Mouse (Mus musculus) macrophage (primary cell): Measurements from ENCODE around the gene Ppp1r21. TPM values are rescaled to one million over a fixed set of nuclear protein-coding genes. Genes with fewer than 3 reads are reported as not detected.

Experiments
- H3K27ac ChIP-seq: fragments of 350-480 bp; formaldehyde crosslinking; 2 replicates; pipeline ENCODE4 v1.9.0; 2021
- H3K36me3 ChIP-seq: fragments of 350-480 bp; formaldehyde crosslinking; 2 replicates; pipeline ENCODE4 v1.9.0; 2021; ENCODE audit errors: inconsistent target
- H3K4me3 ChIP-seq: fragments of 350-480 bp; formaldehyde crosslinking; 2 replicates; pipeline ENCODE4 v1.9.0; 2021; ENCODE audit errors: inconsistent target
- H3K79me2 ChIP-seq: fragments of 350-480 bp; formaldehyde crosslinking; 2 replicates; pipeline ENCODE4 v1.9.0; 2021; ENCODE audit errors: inconsistent target
- WGBS: methylation state at CpG from one replicate; pipeline ENCODE4 v1.1.7; 2026; ENCODE audit warnings: inconsistent platforms; ENCODE audit not compliant: missing documents; 5-methylcytosine and 5-hydroxymethylcytosine counted together
- polyA plus RNA-seq: library from polyadenylated mRNA; stranded (reverse); fragments of 250-400 nt; gene quantifications from 3 replicates; pipeline ENCODE4 v1.2.4, GENCODE M21; 2018; ENCODE audit warnings: inconsistent platforms

Gene Ppp1r21
- polyA plus RNA-seq, 1 experiment from 2014 or later: 60.1 TPM

DNA sequence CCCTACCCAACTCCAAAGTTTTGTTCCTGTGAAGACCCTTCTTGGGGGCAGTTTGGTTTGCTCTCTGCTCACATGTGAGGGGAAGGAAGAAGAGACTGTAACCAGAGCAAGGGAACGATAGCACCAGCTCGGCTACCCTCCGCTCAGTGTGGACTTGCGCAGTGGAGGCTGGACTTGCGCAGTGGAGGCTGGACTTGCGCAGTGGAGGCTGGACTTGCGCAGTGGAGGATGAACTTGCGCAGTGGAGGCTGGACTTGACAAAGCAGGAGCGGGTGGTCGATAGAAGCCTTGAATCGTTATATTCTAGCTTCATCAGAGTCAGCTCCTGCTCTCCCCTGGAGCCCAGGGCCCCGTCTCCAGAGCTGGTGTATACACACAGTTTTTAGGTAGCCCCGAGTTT, 95.4 kb downstream of the Ppp1r21 start:
- H3K4me3 ChIP-seq: no peak overlapping the region
- 90% methylated on average over 13 of the region's 13 CpGs for WGBS
- no peaks in the 10 kb centered on the region for H3K79me2 ChIP-seq
- no peaks in the 10 kb centered on the region for H3K36me3 ChIP-seq
- no peak overlapping the region for H3K27ac ChIP-seq

DNA sequence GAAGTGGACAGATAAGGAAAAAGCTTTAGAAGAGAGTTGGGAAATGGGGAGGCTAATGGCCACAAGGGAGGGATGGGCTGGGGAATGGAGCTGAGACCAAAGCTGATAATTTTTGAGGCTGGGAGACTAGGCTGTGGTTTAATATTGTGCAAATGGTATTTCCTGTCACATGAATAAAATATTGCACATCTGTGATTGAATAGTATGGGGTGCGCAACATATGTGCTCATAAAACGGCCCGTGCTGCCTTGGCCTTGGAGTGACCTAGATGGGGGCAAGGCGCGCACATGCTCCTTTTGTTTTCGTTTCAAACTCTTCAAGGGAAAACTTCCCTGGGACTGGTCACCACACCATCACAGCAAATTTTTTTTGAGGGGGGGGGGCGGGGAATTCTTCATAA, 96.0 kb downstream of the Ppp1r21 start:
- Histone ChIP-seq H3K36me3 (no peaks in the 10 kb centered on the region), H3K79me2 (no peaks in the 10 kb centered on the region), H3K4me3 (no peak overlapping the region), H3K27ac (no peak overlapping the region)
- 68% methylated on average over 7 of the region's 7 CpGs for WGBS

DNA sequence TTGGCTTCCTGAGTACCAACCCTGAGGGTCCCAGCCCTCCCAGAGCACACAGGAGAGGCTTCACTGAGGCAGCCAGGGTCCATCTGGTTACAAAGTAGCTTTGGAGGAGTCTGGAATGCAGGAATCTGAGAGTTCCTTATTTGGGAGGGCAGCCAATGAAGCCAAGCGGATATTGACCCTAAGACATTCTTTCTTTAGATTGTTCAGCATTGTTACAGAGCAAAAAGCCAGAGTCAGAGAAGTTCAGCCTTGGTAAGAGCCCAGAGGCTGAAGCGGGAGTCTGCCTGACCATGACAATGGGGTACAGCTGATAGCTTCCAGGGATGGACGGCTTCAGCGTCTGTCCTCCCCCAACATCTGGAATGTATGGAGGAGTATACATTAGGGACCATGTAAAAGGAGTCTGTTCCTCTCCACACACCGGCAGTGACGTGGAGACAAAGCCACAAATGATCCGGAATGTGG, 96.5 kb downstream of the Ppp1r21 start:
- Histone ChIP-seq H3K27ac (no peak overlapping the region), H3K79me2 (no peaks in the 10 kb centered on the region), H3K36me3 (no peaks in the 10 kb centered on the region), H3K4me3 (no peak overlapping the region)
- 94% methylated on average over 7 of the region's 7 CpGs for WGBS

DNA sequence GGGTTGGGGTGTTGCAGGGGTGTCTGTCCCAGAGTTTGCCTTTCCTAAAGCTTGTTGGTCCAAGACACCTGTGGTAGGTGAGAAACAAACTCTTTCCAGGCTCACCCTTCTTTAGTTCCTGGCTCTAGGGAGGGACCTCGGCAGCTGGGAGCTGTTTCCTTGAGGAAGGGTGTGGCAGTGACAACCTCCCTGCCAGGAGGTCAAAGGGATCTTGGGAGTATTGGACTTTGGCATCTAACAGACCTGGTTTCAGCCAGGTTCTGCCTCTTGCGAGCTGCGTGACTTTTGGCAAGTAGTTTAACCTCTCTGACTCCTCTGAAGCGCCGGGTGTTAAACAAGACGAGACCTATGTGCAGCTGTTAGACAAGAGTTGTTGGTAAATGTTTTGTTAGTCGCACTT, 97.2 kb downstream of the Ppp1r21 start:
- H3K4me3 ChIP-seq: no peak overlapping the region
- no peaks in the 10 kb centered on the region for H3K36me3 ChIP-seq
- no peaks in the 10 kb centered on the region for H3K79me2 ChIP-seq
- WGBS: 85% methylated on average over 7 of the region's 7 CpGs
- no peak overlapping the region for H3K27ac ChIP-seq

- WGBS: 69% methylated on average over 7 of the region's 10 CpGs
- no peaks in the 10 kb centered on the region for H3K36me3 ChIP-seq
- H3K27ac ChIP-seq: no peak overlapping the region
- no peak overlapping the region for H3K4me3 ChIP-seq
- no peaks in the 10 kb centered on the region for H3K79me2 ChIP-seq
Measured at GRCm38 (mm10) chr17:88628676-88629380, 98.9 kb downstream of the Ppp1r21 start.

DNA sequence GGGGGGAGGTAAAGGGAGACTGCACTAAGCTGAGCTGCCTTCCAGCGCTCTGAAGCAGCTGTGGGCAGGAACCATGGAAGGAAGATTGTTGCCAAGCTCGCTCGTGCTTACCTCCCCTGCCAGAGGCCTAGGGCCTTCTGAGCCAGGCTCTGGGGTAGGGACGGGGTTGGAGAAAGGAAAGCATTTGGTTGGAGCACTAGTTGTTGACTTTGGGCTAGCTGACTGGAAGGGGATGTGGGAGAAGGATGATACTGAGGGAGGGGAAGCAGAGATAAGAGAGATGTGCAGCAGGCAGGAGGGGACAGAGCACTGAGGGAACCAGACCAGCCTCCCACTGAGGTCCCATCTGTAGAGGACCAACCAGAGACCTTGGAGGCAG, 99.5 kb downstream of the Ppp1r21 start:
- WGBS: 93% methylated on average over 4 of the region's 4 CpGs

DNA sequence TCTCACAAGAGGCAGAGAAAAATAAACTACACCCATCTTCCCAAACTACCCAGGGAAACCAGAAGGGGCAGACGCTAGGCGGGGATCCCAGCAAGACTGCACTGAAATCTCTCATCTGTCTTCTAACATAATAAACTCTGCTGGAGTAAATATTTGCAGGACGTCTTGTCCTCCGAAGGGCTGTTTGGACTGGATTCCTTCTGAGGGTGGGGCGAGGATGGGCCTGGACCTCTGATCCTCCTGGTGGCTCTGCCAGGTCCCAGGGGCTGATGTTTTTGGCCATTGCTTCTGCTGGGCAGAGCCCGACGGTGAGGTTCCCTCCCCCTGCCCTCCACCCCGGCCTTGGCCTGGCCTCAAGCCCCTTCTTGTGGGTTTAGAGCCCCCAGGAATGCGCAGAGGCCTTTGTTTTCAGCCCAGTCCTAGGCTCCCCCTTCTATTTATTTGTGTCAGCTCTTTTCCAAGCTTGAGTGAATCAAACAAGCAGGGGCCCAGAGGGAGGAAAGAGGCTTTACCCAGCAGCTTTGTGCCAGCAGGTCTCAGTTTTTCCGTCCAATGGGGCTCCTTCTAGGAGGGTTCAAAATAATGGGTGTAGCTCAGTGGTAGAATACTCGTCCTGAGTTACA, 100.1 kb downstream of the Ppp1r21 start:
- H3K79me2 ChIP-seq: no peaks in the 10 kb centered on the region
- no peak overlapping the region for H3K27ac ChIP-seq
- WGBS: 88% methylated on average over 11 of the region's 11 CpGs
- no peak overlapping the region for H3K4me3 ChIP-seq
- no peaks in the 10 kb centered on the region for H3K36me3 ChIP-seq

More for the DNA sequence above, 99.5 kb downstream of the Ppp1r21 start:
- H3K79me2 ChIP-seq: no peaks in the 10 kb centered on the region
- no peak overlapping the region for H3K27ac ChIP-seq
- H3K36me3 ChIP-seq: no peaks in the 10 kb centered on the region
- no peak overlapping the region for H3K4me3 ChIP-seq

GRCm38 (mm10) chr17:88630554-88630948, 100.6 kb downstream of the Ppp1r21 start:
- no peaks in the 10 kb centered on the region for H3K36me3 ChIP-seq
- no peak overlapping the region for H3K27ac ChIP-seq
- no peak overlapping the region for H3K4me3 ChIP-seq
- no peaks in the 10 kb centered on the region for H3K79me2 ChIP-seq
- WGBS: 94% methylated on average over 3 of the region's 3 CpGs

DNA sequence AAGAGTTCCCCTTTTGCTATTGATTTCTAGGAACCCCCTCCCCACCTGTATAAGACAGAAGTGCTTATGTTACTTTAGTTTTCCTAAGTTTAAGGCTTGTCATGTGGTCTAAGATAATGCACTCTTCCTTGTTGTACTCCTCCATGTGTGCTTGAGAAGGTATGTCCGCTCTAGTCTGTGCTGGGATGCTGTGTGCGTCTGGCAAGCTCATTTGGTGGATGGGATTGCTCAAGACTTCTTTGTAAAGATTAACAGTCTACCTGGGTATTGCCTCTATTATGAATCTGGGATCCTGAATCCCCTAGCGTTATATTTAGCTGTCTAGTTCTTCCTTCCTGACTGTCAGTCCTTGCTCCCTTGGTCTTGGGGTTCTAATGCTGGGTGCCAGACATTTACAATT, 102.7 kb downstream of the Ppp1r21 start:
- WGBS: 93% methylated on average over 3 of the region's 3 CpGs
- no peak overlapping the region for H3K4me3 ChIP-seq
- no peaks in the 10 kb centered on the region for H3K36me3 ChIP-seq
- no peak overlapping the region for H3K27ac ChIP-seq
- H3K79me2 ChIP-seq: no peaks in the 10 kb centered on the region

- Histone ChIP-seq H3K79me2 (no peaks in the 10 kb centered on the region), H3K36me3 (no peaks in the 10 kb centered on the region), H3K4me3 (no peak overlapping the region), H3K27ac (no peak overlapping the region)
- 91% methylated on average over 14 of the region's 14 CpGs for WGBS
Measured at GRCm38 (mm10) chr17:88636076-88636475, 106.2 kb downstream of the Ppp1r21 start.

DNA sequence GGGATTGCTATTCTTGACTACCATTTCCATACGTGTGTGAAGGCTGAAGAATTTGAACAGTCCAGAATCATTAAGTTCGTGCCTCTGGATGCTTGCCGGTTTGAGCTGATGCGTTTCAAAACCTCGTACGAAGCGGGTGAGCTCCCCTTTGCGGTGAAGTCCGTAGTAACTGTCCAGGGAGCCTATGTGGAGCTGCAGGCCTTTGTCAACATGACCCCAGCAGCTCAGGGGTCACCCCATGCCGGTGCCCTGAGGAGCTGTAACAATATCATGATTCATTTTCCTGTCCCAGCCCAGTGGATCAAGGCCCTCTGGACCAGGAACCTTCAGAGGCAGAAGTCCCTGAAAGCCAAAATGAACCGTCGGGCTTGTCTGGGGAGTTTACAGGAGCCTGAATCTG, 106.7 kb downstream of the Ppp1r21 start:
- 86% methylated on average over 12 of the region's 12 CpGs for whole genome bisulfite sequencing
- no peak overlapping the region for H3K27ac ChIP-seq

More for the DNA sequence above, 106.7 kb downstream of the Ppp1r21 start:
- no peak overlapping the region for H3K4me3 ChIP-seq
- no peaks in the 10 kb centered on the region for H3K79me2 ChIP-seq
- no peaks in the 10 kb centered on the region for H3K36me3 ChIP-seq

Other genes starting within 250 kb of the Ppp1r21 start
- gene Foxn2, start 89.4 kb upstream of the Ppp1r21 start, polyA plus RNA-seq: 16.4 to 21.5 TPM (median 17.1 TPM) in 3 replicates
- gene Ston1, start 67.6 kb downstream of the Ppp1r21 start, polyA plus RNA-seq: 0.07 to 0.44 TPM (median 0.21 TPM) in 3 replicates
- gene Gtf2a1l, start 138.5 kb downstream of the Ppp1r21 start, polyA plus RNA-seq: not detected in 3 replicates